Mouse (Mus musculus) naive thymus-derived CD4-positive, alpha-beta T cell, adult 2 months (primary cell): ENCODE measurements around the gene Ssh3.
A peak's percentile ranks its signal among the peaks of the same experiment; 100 is the strongest.
"Not testable (repeated sequence)": the region's sequence is repeated elsewhere in the genome, so short reads cannot be mapped to it uniquely, and the experiment has no call there.

Experiments
- DNase-seq: peaks from one replicate; pipeline ENCODE4 v3.0.0-alpha.2; 2011; ENCODE audit warnings: low read depth

The Ssh3 gene

GRCm38 (mm10) chr19:4296611-4297010 lies 27.6 kb upstream of the Ssh3 start:
- DNase-seq: no peak

- no peak for DNase-seq
Measured at GRCm38 (mm10) chr19:4295391-4295790, 26.4 kb upstream of the Ssh3 start.

GRCm38 (mm10) chr19:4294381-4295097 lies 25.6 kb upstream of the Ssh3 start:
- DNase-seq: peak; percentile 87

GRCm38 (mm10) chr19:4291161-4291560 lies 22.2 kb upstream of the Ssh3 start:
- no peak for DNase-seq

- DNase-seq: no peak
Measured at GRCm38 (mm10) chr19:4290749-4291148, 21.8 kb upstream of the Ssh3 start.

GRCm38 (mm10) chr19:4283653-4284052 lies 14.7 kb upstream of the Ssh3 start:
- peak; percentile 47 for DNase-seq

GRCm38 (mm10) chr19:4282898-4283553 lies 14.0 kb upstream of the Ssh3 start, which contains the start of gene Ankrd13d:
TSS of gene Ankrd13d (minus strand) at chr19:4283137.
- peak; percentile 92 for DNase-seq

GRCm38 (mm10) chr19:4280425-4280824 lies 11.4 kb upstream of the Ssh3 start:
- no peak for DNase-seq

- peak; percentile 59 for DNase-seq
Measured at GRCm38 (mm10) chr19:4279487-4279886, 10.5 kb upstream of the Ssh3 start.

- no peak for DNase-seq
Measured at GRCm38 (mm10) chr19:4270972-4271371, 2.0 kb upstream of the Ssh3 start.

- no peak for DNase-seq
Measured at GRCm38 (mm10) chr19:4270187-4270586, 1.2 kb upstream of the Ssh3 start.

GRCm38 (mm10) chr19:4265956-4266355 lies 3.0 kb downstream of the Ssh3 start:
- no peak for DNase-seq

GRCm38 (mm10) chr19:4264171-4264780 lies 4.7 kb downstream of the Ssh3 start:
- DNase-seq: no peak

GRCm38 (mm10) chr19:4263702-4264101 lies 5.3 kb downstream of the Ssh3 start:
- DNase-seq: no peak

- DNase-seq: no peak
Measured at GRCm38 (mm10) chr19:4262756-4263155, 6.2 kb downstream of the Ssh3 start.

GRCm38 (mm10) chr19:4261038-4261698 lies 7.8 kb downstream of the Ssh3 start:
- DNase-seq: peak; percentile 74

- DNase-seq: no peak
Measured at GRCm38 (mm10) chr19:4257897-4258252, 11.1 kb downstream of the Ssh3 start.

- peak; percentile 96 for DNase-seq
Measured at GRCm38 (mm10) chr19:4257216-4257896, 11.6 kb downstream of the Ssh3 start.

GRCm38 (mm10) chr19:4255583-4256162 lies 13.3 kb downstream of the Ssh3 start:
- DNase-seq: peak; percentile 57

GRCm38 (mm10) chr19:4254230-4254629 lies 14.8 kb downstream of the Ssh3 start:
- no peak for DNase-seq

- DNase-seq: not testable (repeated sequence)
Measured at GRCm38 (mm10) chr19:4248683-4249082, 20.3 kb downstream of the Ssh3 start.

- peak; percentile 61 for DNase-seq
Measured at GRCm38 (mm10) chr19:4247010-4247409, 22.0 kb downstream of the Ssh3 start.
